Comparison of ENCODE assay signal across 9 mouse cellular contexts in the genomic region with DNA sequence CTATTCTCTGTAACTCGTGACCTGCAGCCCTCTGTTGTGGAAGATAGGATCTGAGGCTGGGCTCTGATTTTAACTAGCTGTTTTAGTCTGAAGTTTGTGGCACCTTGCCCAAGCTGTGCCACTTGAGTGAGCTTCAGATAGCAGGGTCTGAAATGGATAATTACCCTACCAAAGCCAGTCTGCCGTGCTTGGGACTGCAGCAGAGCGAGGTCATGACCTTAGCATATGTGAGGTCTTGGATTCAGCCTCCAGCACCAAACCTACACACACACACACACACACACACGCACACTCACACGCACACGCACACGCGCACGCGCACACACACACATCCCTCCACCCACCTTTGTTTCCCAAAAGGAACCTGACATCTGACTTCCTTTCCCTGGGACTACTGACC. TPM values are rescaled to one million over a fixed set of nuclear protein-coding genes. Genes with fewer than 3 reads are reported as not detected.
DNase-seq lines count a peak whose midpoint lies in the region; ATAC-seq lines count a peak whose summit lies in the region.
"Had no signal": no experiment of that assay in that cellular context is flagged by ENCODE, and none has a peak within 500 bp of the region (broad histone marks: within the 10 kb centered on the region; RNA-seq: fewer than 3 reads in every experiment).

No protein-coding gene starts in this region.

- no peaks in the 10 kb centered on the region for H3K4me1 ChIP-seq in neural tube, embryonic 15.5 days

- no peak overlapping the region for H3K4me3 ChIP-seq in neural tube, embryonic 15.5 days (replicated peaks)

- H3K27me3 ChIP-seq in neural tube, embryonic 15.5 days (replicated peaks) = no peaks in the 10 kb centered on the region

- H3K4me2 ChIP-seq in neural tube, embryonic 15.5 days = no peak overlapping the region
- H3K4me2 ChIP-seq: liver, embryonic 11.5 days had no signal

- no peaks in the 10 kb centered on the region for H3K36me3 ChIP-seq in neural tube, embryonic 15.5 days

- H3K9me3 ChIP-seq in neural tube, embryonic 15.5 days (replicated peaks) = no peaks in the 10 kb centered on the region

- no peak overlapping the region for H3K27ac ChIP-seq in neural tube, embryonic 15.5 days (replicated peaks)

- WGBS in neural tube, embryonic 15.5 days = 79% methylated on average over 10 of the region's 10 CpGs

- no peak for ATAC-seq in neural tube, embryonic 15.5 days (ENCODE audit: low FRiP score)

- no peak overlapping the region for H3K9ac ChIP-seq in neural tube, embryonic 15.5 days (replicated peaks)

- DNase-seq in cerebellum, postnatal 14 days = peak; percentile 32 to 50
- DNase-seq in cerebellum, adult 11 months = no peak
- peak; percentile 21 for DNase-seq in neural tube, embryonic 10.5 days (ENCODE audit: extremely low spot score, low spot score)
- peak; percentile 63 for DNase-seq in kidney, adult 9 months
- DNase-seq in frontal cortex, postnatal 10 days (ENCODE audit: low spot score in 2 of 2) = no peak
- DNase-seq in right cerebral cortex, postnatal 14 days = no peak
- DNase-seq in layer of hippocampus, adult 18-20 months (ENCODE audit: low spot score in 2 of 2) = no peak

RNA-seq across cellular contexts. Expression of gene Nfat5, which starts 27.5 kb away (rescaled TPM):
- 11.3 and 11.4 TPM in 2 replicates for polyA plus RNA-seq in neural tube, embryonic 15.5 days (2015; fragmentation: Nextera tagmentation; extraction: Ambion mirVana)
- 10 to 100 TPM; 48.1 to 57.3 TPM for total RNA-seq in layer of hippocampus, adult 18-20 months (2021)

Comparison
In these comparisons a context has a peak if more than half of its experiments do, and no peak if none do; other contexts are left out.
1. DNase-seq: peak in cerebellum, postnatal 14 days (2 of 2), neural tube, embryonic 10.5 days (single experiment) and kidney, adult 9 months (single experiment); none in cerebellum, adult 11 months (single experiment), frontal cortex, postnatal 10 days (0 of 2), right cerebral cortex, postnatal 14 days (single experiment) and layer of hippocampus, adult 18-20 months (0 of 2).